Mouse (Mus musculus) small intestine, adult 10 weeks (tissue): ENCODE data around the gene Tax1bp1. TPM values are rescaled to one million over a fixed set of nuclear protein-coding genes. Genes with fewer than 3 reads are reported as not detected.

Source experiments
- polyA plus RNA-seq: library from polyadenylated mRNA; stranded (reverse); fragments of 350-450 nt; fragmentation: Illumina TruSeq; extraction: RNeasy Lipid Tissue Mini Kit (QIAGEN cat#74804); gene quantifications from one replicate; pipeline ENCODE4 v1.2.3, GENCODE M21; 2014; ENCODE audit warnings: low replicate concordance

Tax1bp1 gene
- 696 TPM for polyA plus RNA-seq

DNA sequence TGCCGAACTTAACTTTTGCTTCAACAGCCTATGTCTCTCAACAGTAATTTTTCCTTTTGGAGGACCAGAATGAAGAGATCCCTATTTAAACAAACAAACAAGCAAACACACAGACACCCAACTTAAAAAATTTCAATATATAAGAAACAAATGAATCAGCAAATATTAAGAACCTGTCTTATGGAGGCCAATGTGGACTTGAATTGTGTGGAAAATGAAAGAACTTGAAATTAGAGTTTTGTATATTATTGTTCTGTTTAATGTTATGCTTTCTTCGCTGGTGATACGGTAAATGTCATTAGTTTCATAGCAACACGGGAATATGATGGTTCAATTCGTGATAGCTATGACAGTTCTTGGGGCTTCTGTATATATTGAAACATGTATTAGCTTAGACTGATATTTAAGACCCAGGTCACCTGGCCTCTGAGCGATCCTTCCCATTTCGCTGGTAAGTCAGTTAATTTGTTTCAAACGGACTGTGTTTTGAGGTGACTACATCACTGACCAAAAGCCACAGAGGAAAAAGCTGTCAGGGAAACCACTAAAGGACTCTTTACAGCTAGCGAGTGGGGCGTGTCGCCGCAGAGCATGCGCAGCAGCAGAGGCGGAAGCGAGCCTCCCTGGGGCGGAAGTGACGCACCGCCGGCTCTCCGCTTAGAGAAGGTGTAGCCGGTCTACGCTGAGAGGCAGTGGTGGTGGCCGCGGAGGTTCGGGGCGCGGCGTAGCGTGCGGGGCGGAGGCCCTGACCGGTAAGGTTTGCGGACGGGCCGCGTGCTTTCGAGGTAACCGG is at the start of gene Tax1bp1:
TSS of gene Tax1bp1 (plus strand) at position 626 of the 793 bp plus-strand sequence.

Other genes starting within 250 kb of the Tax1bp1 start
- gene Hibadh, start 73.3 kb upstream of the Tax1bp1 start, polyA plus RNA-seq = 143 TPM